Mouse (Mus musculus) spleen, adult 18-20 months (tissue): ENCODE data around the gene Vmn1r114.
"Not testable (repeated sequence)": the region's sequence is repeated elsewhere in the genome, so short reads cannot be mapped to it uniquely, and the experiment has no call there.

Experiments used
- DNase-seq, 2 experiments: peaks; one replicate each; pipeline ENCODE4 v3.0.0; 2022; ENCODE audit warnings: mixed read lengths in 2 of 2

Gene Vmn1r114

DNA sequence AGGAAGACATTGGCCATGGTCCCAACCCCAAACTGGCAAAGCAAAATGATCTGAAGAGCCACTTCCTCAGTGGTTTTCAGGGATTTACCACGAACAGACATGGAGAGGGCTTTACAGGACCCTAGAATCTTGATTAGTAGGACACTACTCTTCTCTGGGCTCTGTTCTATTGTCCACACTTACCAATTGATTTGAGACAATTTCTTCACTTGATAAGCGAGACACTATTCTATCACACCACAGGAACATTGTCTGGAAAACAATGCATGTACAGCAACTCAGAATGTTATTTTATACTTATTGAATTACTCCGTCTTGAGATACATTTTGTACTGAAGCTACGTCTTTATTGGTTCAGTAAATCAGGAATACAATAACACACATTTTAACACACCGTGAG lies at the start of gene Vmn1r114:
TSS of gene Vmn1r114 (minus strand) at position 101 of the 400 bp plus-strand sequence.
- DNase-seq: not testable (repeated sequence)

DNA sequence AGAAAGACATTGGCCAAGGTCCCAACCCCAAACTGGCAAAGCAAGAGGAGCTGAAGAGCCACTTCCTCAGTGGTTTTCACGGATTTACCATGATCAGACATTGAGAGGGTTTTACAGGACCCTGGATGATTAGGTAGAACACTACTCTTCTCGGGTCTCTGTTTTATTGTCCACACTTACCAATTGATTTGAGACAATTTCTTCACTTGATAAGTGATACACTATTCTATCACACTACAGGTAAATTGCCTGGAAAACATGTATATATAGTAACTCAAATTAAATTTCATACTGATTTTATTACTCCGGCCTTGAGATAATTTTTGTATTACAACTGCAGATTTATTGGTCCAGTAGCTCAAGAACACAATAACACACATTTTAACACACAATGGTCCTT lies 32.9 kb upstream of the Vmn1r114 start, which contains the start of gene Vmn1r115:
TSS of gene Vmn1r115 (minus strand) at position 101 of the 400 bp plus-strand sequence.
- DNase-seq: not testable (repeated sequence)

- DNase-seq: not testable (repeated sequence)
These were observed 25.0 kb downstream of the Vmn1r114 start, which contains the start of gene Vmn1r113 for GRCm38 (mm10) chr7:20786985-20787384. Gene Vmn1r113 (plus strand): TSS chr7:20787285.

DNA sequence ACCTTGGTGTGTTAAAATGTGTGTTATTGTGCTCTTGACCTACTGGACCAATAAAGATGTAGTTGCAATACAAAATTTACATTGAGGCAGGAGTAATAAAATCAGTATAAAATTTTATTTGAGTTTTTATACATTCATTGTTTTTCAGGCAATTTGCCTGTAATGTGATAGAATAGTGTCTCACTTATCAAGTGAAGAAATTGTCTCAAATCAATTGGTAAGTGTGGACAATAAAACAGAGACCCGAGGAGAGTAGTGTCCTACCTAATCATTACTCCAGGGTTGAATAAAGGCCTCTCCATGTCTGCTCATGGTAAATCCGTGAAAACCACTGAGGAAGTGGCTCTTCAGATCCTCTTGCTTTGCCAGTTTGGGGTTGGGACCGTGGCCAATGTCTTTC lies 41.1 kb downstream of the Vmn1r114 start, which contains the start of gene Vmn1r112:
TSS of gene Vmn1r112 (plus strand) at position 301 of the 400 bp plus-strand sequence.
- DNase-seq: not testable (repeated sequence)
